Mouse (Mus musculus) neural tube, embryonic 11.5 days (tissue): ENCODE measurements at regions not wholly inside any gene's neighbourhood (a gene's known extent, or its start where the extent isn't known, plus 50 kb on each side); places are given as distances from the start of the nearest gene placed in this dataset.
A peak's percentile ranks its signal among the peaks of the same experiment; 100 is the strongest.

ENCODE experiments used
- ATAC-seq: fragments of 200-750 bp; cut with Nextera tagmentation; 2 replicates; pipeline ENCODE4 v1.8.0; 2017; ENCODE audit warnings: moderate number of reproducible peaks, mild to moderate bottlenecking, moderate TSS enrichment, moderate library complexity; ENCODE audit not compliant: insufficient read depth, low FRiP score, low TSS enrichment
- DNase-seq: peaks from one replicate; pipeline ENCODE4 v3.0.0-alpha.2; 2015; ENCODE audit warnings: low spot score
- H3K27ac ChIP-seq: fragments of 300-500 bp; sonication (generic); 2 replicates; pipeline ENCODE4 v1.5.1; 2014; ENCODE audit warnings: low read depth, mild to moderate bottlenecking, low read length
- H3K27me3 ChIP-seq: fragments of 300-500 bp; sonication (generic); 2 replicates; pipeline ENCODE4 v1.6.1; 2014; ENCODE audit warnings: mild to moderate bottlenecking, low read length, mixed read lengths; ENCODE audit not compliant: control insufficient read depth, insufficient read depth
- H3K36me3 ChIP-seq: fragments of 300-500 bp; sonication (generic); 2 replicates; pipeline ENCODE4 v1.6.1; 2014; ENCODE audit warnings: mild to moderate bottlenecking, low read length, moderate library complexity, mixed read lengths; ENCODE audit not compliant: control insufficient read depth, insufficient read depth
- H3K4me1 ChIP-seq: fragments of 300-500 bp; sonication (generic); 2 replicates; pipeline ENCODE4 v1.6.1; 2014; ENCODE audit warnings: low read length, mixed read lengths; ENCODE audit not compliant: control insufficient read depth, insufficient read depth
- H3K4me2 ChIP-seq: fragments of 300-500 bp; sonication (generic); 2 replicates; pipeline ENCODE4 v1.6.1; 2014; ENCODE audit warnings: low read depth, mild to moderate bottlenecking, moderate library complexity
- H3K4me3 ChIP-seq: fragments of 300-500 bp; sonication (generic); 2 replicates; pipeline ENCODE4 v1.5.1; 2014; ENCODE audit warnings: low read depth, low read length
- H3K9ac ChIP-seq: fragments of 300-500 bp; sonication (generic); 2 replicates; pipeline ENCODE4 v1.6.1; 2014; ENCODE audit warnings: mild to moderate bottlenecking, low read length
- H3K9me3 ChIP-seq: fragments of 300-500 bp; sonication (generic); 2 replicates; pipeline ENCODE4 v1.6.1; 2016; ENCODE audit warnings: low read length; ENCODE audit not compliant: control insufficient read depth
- WGBS: fragments of 180-500 bp; shearing (Covaris S2); extraction: QIAGEN DNeasy Blood & Tissue Kit; methylation state at CpG from one replicate; pipeline ENCODE4 v1.1.7; 2014; 5-methylcytosine and 5-hydroxymethylcytosine counted together

GRCm38 (mm10) chr13:83739541-83740061 lies 235.8 kb downstream of the Mef2c start:
- peak; percentile 82 for DNase-seq
- H3K27ac ChIP-seq = peak overlapping the region; percentile 80
- ATAC-seq = peak; percentile 70
- WGBS = 2% methylated on average over 15 of the region's 15 CpGs
- no peaks in the 10 kb centered on the region for H3K9me3 ChIP-seq
- H3K27me3 ChIP-seq = no peaks in the 10 kb centered on the region
- peak overlapping the region; percentile 60 for H3K9ac ChIP-seq
- peaks cover 3% of the 10 kb centered on the region; the same call in 1 of the 2 replicates for H3K4me1 ChIP-seq
- peak overlapping the region; percentile 47 for H3K4me2 ChIP-seq
- no peaks in the 10 kb centered on the region for H3K36me3 ChIP-seq
- H3K4me3 ChIP-seq = peak overlapping the region; percentile 42

GRCm38 (mm10) chr13:83740101-83740500 lies 236.3 kb downstream of the Mef2c start:
- Histone ChIP-seq H3K27me3 (no peaks in the 10 kb centered on the region), H3K27ac (peak overlapping the region; percentile 80), H3K4me3 (peak overlapping the region; percentile 42), H3K4me2 (peak overlapping the region; percentile 47), H3K9ac (peak overlapping the region; percentile 60), H3K9me3 (no peaks in the 10 kb centered on the region), H3K36me3 (no peaks in the 10 kb centered on the region), H3K4me1 (peaks cover 6% of the 10 kb centered on the region; the same call in 1 of the 2 replicates)
- DNase-seq (no peak), ATAC-seq (no peak)
- WGBS = 11% methylated on average over 2 of the region's 2 CpGs

GRCm38 (mm10) chr13:83740771-83741170 lies 236.9 kb downstream of the Mef2c start:
- DNase-seq (peak; percentile 10), ATAC-seq (no peak)
- Histone ChIP-seq H3K4me3 (peak overlapping the region; percentile 42), H3K4me1 (peaks cover 6% of the 10 kb centered on the region; the same call in 1 of the 2 replicates), H3K27ac (peak overlapping the region; percentile 80), H3K9me3 (no peaks in the 10 kb centered on the region), H3K36me3 (no peaks in the 10 kb centered on the region), H3K9ac (peak overlapping the region; percentile 60), H3K27me3 (no peaks in the 10 kb centered on the region), H3K4me2 (peak overlapping the region; percentile 47)
- WGBS = 6% methylated on average over 4 of the region's 4 CpGs

- ATAC-seq = peak; percentile 27
- Histone ChIP-seq H3K9me3 (no peaks in the 10 kb centered on the region), H3K4me1 (peaks cover 6% of the 10 kb centered on the region; the same call in 1 of the 2 replicates), H3K4me2 (peak overlapping the region; percentile 47), H3K4me3 (peak overlapping the region; percentile 42; the same call in 1 of the 2 replicates), H3K9ac (peak overlapping the region; percentile 19; the same call in 1 of the 2 replicates), H3K27ac (peak overlapping the region; percentile 58; the same call in 1 of the 2 replicates), H3K27me3 (no peaks in the 10 kb centered on the region), H3K36me3 (no peaks in the 10 kb centered on the region)
- peak; percentile 43 for DNase-seq
- WGBS = 15% methylated on average over 7 of the region's 7 CpGs
Observed at GRCm38 (mm10) chr13:83741591-83742021, 237.8 kb downstream of the Mef2c start.

GRCm38 (mm10) chr13:83742102-83742501 lies 238.3 kb downstream of the Mef2c start:
- H3K36me3 ChIP-seq = no peaks in the 10 kb centered on the region
- peaks cover 6% of the 10 kb centered on the region; the same call in 1 of the 2 replicates for H3K4me1 ChIP-seq
- H3K27me3 ChIP-seq = no peaks in the 10 kb centered on the region
- no peaks in the 10 kb centered on the region for H3K9me3 ChIP-seq
- no peak overlapping the region for H3K9ac ChIP-seq
- H3K27ac ChIP-seq = peak overlapping the region; percentile 58
- 49% methylated on average over 2 of the region's 2 CpGs for WGBS
- H3K4me3 ChIP-seq = no peak overlapping the region
- no peak for ATAC-seq
- DNase-seq = peak; percentile 41
- no peak overlapping the region for H3K4me2 ChIP-seq

- H3K9ac ChIP-seq = no peak overlapping the region
- no peaks in the 10 kb centered on the region for H3K36me3 ChIP-seq
- H3K4me2 ChIP-seq = no peak overlapping the region
- H3K27ac ChIP-seq = peak overlapping the region; percentile 58
- no peaks in the 10 kb centered on the region for H3K9me3 ChIP-seq
- 66% methylated on average over 3 of the region's 3 CpGs for WGBS
- no peaks in the 10 kb centered on the region for H3K27me3 ChIP-seq
- H3K4me3 ChIP-seq = no peak overlapping the region
- peaks cover 6% of the 10 kb centered on the region; the same call in 1 of the 2 replicates for H3K4me1 ChIP-seq
- ATAC-seq (no peak), DNase-seq (no peak)
Observed at GRCm38 (mm10) chr13:83742546-83742945, 238.7 kb downstream of the Mef2c start.

GRCm38 (mm10) chr13:83743381-83743780 lies 239.5 kb downstream of the Mef2c start:
- Histone ChIP-seq H3K9ac (no peak overlapping the region), H3K4me2 (no peak overlapping the region), H3K9me3 (no peaks in the 10 kb centered on the region), H3K27me3 (no peaks in the 10 kb centered on the region), H3K4me3 (no peak overlapping the region), H3K4me1 (peaks cover 6% of the 10 kb centered on the region; the same call in 1 of the 2 replicates), H3K27ac (no peak overlapping the region), H3K36me3 (no peaks in the 10 kb centered on the region)
- ATAC-seq = no peak
- peak; percentile 37 for DNase-seq
- 84% methylated on average over 2 of the region's 2 CpGs for WGBS

GRCm38 (mm10) chr13:83744110-83744752 lies 240.4 kb downstream of the Mef2c start:
- H3K9ac ChIP-seq = peak overlapping the region; percentile 45
- 29% methylated on average over 8 of the region's 8 CpGs for WGBS

More at GRCm38 (mm10) chr13:83744110-83744752, 240.4 kb downstream of the Mef2c start:
- no peaks in the 10 kb centered on the region for H3K9me3 ChIP-seq
- DNase-seq (peak; percentile 18), ATAC-seq (no peak)
- H3K27ac ChIP-seq = peak overlapping the region; percentile 92
- peaks cover 6% of the 10 kb centered on the region for H3K4me1 ChIP-seq
- H3K4me2 ChIP-seq = peak overlapping the region; percentile 56
- H3K27me3 ChIP-seq = no peaks in the 10 kb centered on the region
- no peaks in the 10 kb centered on the region for H3K36me3 ChIP-seq
- no peak overlapping the region; the same call in 1 of the 2 replicates for H3K4me3 ChIP-seq
